Mouse (Mus musculus): Measurements from ENCODE around the gene Gm49510.
A peak's percentile ranks its signal among the peaks of the same experiment; 100 is the strongest.
"Not testable (repeated sequence)": the region's sequence is repeated elsewhere in the genome, so short reads cannot be mapped to it uniquely, and the experiment has no call there.

Gm49510 gene

DNA sequence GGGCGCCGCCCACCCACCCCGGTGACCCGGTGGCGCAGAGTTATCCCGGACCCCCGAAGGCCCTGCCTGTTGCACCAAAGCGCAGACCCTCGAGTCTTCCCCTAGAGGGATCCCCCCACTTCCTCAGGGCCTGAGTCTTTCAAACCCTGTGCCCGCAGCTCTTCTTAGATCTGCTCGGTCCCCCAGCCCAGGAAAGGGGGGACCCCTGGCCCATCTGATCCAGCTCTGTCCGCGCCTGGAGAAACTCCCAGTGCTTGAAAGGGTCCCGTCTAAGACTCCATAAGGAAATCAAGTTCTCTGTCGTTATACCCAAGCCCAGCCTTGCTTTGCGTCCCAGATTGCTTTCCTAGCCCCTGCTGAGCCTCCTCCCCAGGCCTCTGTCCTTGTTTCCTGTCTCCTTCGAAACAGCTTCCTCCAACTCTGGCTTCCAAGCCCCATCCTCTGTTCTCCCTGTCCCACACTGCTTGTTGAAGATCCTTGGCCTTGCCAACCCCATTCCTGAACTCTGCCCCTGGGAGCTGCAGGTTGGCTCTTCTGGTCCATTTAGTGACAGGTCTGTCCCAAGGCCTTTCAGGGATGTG, 21.6 kb upstream of the Gm49510 start:
- DNase-seq (ENCODE audit: low spot score in 2 of 2), result no peak

DNA sequence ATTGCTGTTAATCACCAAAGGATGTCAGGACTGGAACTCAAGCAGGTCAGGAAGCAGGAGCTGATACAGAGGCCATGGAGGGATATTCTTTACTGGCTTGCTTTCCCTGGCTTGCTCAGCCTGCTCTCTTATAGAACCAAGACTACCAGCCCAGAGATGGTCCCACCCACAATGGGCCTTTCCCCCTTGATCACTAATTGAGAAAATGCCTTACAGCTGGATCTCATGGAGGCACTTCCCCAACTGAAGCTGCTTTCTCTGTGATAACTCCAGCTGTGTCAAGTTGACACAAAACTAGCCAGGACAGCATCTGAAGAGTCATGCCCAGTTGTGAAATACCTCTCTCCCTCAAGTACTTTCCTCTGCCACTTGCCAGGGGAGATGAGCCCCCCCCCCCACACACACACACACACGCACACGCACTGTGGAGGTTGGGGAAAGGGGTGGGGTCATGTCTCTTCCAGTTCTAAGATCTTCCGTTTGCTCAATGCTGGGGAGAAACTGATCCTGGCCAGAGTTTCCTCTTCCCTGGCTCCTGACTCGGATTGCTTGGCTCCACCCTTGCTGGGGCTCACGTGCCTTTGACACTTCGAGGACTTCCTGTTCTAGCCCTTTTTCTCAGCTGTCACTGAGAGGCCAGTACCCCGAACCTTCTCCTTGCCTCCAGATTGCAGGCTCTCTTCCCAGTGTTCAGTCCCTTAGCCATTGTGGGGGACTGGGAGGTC, 20.5 kb upstream of the Gm49510 start:
- DNase-seq (ENCODE audit: low spot score in 2 of 2), result not testable (repeated sequence)

DNA sequence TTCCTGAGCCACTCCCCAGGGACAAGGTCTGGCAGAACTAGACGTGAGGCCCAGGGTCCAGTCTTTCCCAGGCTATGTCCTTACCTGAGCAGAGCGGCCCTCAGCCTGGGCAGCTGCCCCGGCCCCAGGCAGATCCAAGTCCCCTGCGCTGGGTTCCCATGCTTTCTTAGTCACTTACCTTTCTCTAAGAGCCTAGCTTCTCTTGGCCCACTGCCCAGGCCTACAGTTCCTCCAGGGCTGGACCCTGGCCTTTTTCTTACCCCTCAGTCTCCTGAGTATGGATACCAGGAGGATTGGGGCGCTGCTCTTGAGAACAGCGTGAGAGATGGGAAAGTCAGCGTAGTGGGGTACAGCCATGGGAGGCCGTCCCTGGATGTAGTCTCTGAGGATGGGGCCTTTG, 19.0 kb upstream of the Gm49510 start:
- no peak for DNase-seq (ENCODE audit: low spot score in 2 of 2)

DNA sequence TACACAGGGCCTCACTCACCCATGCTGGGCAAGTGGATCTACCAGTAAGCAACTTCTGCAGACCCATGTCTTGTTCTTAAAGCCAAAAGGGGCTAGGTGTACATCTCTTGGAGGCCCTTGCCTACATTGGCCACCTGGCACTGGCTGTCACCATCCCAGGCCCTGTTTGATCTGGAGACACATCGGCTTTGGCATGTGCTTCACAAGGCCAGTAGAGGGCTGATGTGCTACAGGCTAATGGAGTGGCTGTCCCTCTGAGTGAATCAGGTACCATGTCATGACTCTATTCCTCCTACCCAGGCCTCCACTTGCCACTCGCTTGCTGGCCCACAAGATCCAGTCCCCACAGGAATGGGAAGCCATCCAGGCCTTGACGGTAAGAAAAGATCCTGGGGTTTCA, 17.6 kb upstream of the Gm49510 start:
- DNase-seq (ENCODE audit: low spot score in 2 of 2), result no peak

DNA sequence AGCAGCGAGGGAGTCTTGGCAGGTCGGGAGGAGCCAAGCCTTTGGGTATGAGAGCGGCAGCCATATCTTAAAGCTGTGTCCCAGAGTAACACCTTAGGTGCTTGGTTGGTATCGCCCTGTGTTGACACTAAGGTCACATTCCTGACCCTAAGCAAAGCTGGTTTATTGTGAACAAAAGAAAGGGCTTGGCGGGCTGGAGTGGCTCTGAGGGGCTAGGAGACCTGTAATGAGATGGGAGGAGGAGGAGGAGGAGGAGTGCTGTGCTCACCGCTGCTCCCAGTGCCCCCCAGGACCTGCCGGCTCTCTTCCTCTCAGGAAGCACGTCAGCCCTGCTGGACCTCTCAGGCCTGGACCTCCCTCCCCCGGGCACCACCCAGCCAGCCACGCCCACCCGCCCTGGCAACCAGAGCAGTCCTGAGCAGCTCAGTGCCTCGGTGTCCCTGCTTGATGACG, 10.0 kb upstream of the Gm49510 start:
- DNase-seq (ENCODE audit: low spot score in 2 of 2), result no peak

DNA sequence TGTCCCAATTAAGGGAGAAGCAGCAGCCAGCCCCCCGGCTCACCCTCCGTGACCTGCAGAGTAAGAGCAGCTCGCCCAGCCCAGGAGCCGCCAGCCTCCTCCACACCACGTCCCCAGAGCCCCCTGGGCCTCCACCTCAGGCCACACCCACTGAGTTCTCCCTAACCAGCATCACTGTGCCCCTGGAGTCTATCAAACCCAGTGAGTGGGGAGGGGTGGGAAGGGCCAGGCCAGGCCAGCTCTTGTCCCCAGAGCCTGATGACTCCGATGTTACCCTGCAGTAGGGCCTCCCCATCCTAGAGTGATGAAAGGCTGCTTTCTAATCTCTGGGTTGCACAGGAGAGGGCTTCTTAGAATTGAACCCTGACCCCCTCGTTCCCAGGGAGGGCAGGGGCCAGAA, 7.0 kb upstream of the Gm49510 start:
- no peak for DNase-seq (ENCODE audit: low spot score in 2 of 2)

DNA sequence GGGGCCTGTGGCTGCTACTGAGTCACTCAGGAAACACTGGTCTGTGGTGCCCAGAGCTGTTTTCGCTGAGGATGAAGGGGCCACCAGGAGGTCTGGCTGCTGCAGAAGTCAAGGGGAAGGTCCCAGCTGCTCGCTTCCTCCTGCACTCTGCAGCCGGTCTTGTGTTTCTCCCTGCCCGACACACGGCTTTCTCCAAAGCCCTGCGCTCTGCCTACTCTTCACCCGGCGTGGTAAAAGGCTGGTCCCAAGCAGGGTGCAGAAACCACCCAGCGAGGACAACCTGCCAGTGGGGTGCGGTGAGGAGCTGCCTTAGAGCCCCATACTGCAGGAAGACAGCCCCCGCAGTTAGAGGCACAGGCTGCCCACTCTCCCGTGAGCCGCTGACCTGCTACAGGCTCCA, 4.7 kb upstream of the Gm49510 start:
- no peak for DNase-seq (ENCODE audit: low spot score in 2 of 2)

DNA sequence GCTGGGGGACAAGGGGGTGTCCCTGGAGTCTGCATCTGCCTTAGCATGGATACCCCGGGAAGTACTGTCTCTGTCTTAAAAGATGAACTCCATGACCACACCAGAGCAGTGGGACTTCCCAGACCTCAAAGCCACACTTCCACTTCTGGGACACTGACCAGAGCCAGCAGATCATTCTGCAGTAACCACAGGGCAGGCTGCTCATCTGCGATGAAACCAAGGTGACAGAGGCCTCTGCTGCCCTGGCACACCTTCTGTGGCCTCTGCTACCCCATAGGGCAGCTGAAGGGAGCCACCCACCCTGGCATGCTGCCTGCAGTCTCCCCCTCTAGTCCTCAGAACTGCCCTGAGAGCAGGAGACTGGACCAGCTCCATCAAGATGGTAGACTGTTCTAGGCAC, 3.7 kb upstream of the Gm49510 start:
- no peak for DNase-seq (ENCODE audit: low spot score in 2 of 2)

DNA sequence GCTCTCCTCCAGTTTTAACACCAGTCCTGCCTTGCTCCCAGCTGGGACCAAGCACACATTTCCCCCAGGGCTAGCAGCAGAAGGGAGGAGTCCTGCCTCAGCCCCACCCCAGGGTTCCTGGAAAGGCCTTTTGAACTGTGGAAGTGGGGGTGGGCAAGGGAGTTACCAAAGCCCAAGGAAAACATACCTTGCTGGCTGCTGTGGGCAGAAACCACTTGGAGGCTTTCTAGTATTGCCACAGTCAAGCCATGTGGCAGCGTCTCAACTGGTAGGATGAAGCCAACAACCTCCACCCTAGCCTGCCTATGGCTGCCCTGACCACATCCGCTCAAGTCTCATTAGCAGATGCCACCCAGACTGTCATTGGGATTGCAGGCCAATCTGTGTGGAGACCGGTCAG, 3.3 kb upstream of the Gm49510 start:
- no peak for DNase-seq (ENCODE audit: low spot score in 2 of 2)

DNA sequence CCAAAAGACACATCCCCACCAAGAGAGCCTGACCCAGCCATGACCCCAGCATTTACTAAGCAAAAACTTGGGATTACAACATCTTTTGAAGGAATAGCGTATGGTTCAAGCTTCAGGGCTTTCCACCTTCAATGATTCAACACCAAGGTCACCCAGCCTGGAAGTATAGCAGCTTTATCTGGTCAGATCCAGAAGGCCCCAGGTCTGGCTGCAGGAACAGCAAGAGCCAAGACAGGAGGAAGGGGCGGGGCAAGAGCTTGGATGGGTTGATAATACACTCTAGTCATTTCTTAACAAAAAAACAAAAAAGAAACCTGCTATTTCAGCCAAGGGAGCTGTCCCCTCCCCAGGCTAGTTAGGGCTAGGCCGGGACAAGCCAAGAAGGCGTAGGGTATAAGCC, 2.0 kb upstream of the Gm49510 start:
- no peak for DNase-seq (ENCODE audit: low spot score in 2 of 2)

DNA sequence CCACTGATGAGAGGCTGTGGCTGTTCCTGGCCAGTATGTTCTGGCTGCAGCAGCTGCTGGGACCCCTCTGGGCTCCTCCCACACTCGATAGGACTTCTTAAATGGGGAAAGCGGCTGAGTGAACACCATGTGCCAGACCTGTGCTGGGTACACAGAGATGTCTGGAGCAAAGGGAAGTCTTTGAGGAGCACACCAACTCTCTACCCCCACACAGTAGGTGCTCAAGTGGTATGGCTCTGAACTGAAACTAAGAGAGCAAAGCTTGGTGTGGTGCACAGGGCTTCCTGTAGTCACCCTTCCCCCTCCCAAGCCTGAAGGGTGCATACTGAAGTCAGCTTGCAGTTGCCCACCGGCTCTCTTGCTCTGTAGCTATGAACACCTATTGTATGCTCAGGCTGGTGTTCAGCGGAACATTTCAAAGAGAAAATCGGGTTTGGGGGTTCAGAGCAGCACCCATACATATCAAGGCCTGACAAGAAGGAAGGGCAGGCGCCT, 913 bp upstream of the Gm49510 start:
- no peak for DNase-seq (ENCODE audit: low spot score in 2 of 2)

DNA sequence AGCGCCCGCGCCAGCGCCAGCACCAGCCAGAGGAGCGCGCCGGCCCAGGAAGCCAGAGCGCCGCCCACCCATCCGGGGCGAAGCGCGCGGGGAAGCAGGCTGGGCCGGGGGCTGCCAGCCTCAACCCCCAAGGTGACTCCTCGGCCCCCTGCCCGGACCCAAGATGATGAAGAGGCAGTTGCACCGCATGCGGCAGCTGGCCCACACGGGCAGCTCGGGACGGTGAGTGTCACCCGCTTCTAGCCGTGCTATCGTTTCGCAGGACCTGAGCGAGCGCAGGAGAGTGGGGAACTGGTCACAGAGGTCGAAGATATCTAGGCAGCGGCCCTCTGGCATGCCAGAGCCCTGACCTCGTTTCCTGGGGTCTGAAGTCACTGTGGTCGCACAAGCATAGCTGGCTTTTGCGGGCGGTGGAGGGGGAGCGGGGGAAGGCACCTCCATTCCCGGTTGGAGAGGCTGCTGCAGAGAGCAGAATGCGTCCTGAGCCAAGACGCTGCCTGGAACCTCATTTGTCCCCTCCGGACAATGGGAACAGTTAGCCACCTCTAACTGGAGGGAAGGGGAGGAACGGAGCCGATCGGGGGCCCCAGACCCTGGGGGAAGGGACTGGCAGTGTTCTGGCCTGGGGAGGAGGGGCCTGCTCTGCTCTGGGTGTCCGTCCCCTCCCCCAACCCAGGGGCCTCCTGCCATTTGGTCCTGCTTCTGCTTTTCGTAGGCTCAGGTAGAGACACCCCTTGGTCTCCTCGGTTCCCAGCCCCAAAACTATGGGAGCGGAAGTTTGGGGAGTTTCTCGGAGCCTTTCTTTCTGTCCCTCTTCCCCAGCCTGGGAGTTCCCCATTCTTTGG, 495 bp downstream of the Gm49510 start, which contains the start of gene Sh3bp1:
Gene Sh3bp1, plus strand, starts transcription at position 29 of the 845 bp plus-strand sequence.
- no peak for DNase-seq (ENCODE audit: low spot score in 2 of 2)

DNA sequence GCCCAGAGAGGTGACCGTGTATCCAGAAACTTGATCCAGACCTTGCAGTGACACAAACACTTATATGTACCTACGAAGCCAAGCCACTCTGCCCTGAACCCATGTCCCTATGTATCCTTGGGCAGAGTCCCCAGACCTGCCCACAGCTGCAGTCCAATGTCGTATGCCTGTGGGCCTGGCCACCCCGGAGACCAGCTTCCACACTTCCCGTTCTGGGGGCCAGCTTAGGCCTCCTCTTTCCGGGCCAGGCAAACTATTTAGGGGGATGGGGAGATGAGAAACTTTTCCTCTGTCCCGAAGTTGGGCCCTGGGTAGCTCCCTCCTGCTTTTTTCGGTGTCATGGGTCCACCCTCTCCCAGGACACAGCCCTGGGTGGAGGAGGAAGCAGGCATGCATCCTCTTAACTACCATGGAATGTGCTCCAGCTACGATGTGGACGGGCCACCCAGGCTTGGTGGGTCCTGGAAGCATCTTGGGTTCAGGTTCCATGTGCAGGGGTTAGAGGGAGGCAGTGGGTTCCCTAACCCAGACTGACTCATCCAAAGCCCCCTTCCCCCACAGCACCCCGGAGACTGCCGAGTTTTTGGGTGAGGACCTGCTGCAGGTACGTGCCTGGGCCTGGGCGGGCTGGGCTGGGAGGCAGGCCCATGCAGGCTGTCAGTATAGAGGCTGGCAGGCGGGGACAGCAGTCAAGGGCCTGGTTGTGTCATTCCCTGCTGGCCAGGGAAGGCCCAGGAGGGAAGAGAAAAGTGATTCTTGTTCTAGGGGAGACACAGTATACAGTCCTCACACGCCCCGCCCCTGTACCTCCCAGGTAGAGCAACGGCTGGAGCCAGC, 1.3 kb downstream of the Gm49510 start:
- DNase-seq (ENCODE audit: low spot score in 2 of 2), result no peak

DNA sequence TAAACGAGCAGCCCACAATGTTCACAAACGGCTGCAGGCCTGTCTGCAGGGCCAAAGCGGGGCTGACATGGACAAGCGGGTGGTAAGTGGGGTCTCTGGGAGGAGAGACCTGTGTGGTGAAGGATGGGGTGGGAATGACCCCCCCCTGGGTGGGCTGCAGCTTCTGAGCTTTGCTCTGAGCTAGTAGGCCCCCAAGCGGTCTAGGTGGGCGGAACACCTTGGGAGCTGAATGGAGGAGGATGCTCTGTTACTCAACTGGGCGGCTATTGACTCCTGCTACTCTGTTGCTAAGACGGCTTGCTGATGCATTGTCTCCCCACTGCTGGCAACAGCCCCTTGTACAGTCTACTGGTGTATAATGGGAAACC, 1.9 kb downstream of the Gm49510 start:
- DNase-seq (ENCODE audit: low spot score in 2 of 2), result no peak

DNA sequence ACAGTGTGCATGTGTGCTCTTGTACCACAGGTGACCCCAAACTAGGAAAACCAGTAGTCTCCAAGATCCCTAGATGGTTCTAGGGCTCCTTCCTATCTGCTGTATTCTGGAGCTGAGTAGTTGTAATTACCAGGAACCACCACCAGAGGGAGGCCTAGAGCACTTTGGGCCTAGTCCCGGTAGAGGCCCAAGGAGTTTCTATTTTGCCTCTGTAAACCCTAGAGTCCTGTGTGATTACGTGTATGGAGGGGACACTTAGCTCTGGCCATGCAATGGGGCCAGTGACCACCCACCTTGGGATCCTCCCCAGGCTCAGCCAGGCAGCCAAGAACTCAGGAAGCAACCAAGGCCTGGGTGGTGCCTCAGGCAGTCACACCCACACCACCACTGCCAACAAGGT, 3.8 kb downstream of the Gm49510 start:
- DNase-seq (ENCODE audit: low spot score in 2 of 2), result peak; percentile 59 to 87

DNA sequence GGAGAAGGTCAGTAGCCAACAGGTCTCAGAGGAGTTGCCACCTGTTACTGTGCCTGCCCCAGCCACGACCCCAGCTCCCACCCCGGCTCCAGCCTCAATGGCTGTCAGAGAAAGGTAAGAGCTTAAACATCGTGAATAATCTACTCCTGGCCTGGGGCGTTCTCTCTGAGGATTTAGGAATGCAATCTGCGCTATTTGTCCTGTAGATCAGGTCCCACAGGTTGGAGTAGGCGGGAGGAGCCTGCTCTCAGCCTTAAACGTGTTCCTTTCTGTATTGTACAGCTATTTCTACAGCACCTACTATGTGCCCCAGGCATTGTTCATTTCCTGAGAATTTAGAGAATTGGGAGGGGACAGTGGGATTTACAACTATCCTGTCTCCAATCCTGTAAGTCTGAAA, 8.9 kb downstream of the Gm49510 start:
- DNase-seq (ENCODE audit: low spot score in 2 of 2), result no peak

DNA sequence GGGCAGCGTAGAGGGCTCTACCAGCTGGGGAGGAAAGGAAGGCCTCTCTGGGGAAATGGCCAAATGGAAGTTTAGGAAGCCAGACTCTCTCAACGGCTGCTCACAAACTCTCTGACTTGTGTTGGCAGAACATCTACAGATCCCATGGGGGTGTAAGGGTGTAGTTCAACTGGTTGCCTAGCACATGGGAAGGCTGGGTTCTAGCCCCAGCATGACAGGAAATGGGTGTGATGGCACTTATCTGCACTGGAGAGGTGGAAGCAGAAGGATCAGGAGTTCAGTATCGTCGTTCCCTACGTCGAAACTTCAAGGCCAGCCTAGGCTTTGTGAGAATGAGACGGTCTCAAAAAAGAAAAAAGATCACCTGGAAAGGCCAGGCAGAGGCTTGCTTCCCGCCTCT, 9.5 kb downstream of the Gm49510 start:
- no peak for DNase-seq (ENCODE audit: low spot score in 2 of 2)

DNA sequence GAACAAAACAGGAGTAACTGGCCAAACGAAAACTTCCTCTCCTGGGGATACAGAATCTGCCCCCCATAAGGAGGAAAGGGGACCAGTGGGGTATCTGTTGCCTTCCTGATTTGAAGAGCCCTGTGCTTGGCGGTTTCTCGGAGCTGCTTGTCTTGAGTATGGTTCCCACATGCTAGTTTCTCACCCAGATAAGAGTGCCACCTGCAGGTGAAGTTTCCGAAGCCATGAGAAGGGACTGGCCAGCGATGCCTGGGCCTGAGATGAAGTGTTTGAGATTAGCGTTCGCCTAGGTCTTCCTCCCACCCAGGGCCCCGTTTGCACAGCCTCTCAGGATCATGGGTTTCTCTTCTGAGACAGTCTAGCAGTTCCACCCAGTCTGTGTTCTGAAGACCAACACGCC, 12.6 kb downstream of the Gm49510 start:
- DNase-seq (ENCODE audit: low spot score in 2 of 2), result peak in 1 of 2 experiments; percentile 42

DNA sequence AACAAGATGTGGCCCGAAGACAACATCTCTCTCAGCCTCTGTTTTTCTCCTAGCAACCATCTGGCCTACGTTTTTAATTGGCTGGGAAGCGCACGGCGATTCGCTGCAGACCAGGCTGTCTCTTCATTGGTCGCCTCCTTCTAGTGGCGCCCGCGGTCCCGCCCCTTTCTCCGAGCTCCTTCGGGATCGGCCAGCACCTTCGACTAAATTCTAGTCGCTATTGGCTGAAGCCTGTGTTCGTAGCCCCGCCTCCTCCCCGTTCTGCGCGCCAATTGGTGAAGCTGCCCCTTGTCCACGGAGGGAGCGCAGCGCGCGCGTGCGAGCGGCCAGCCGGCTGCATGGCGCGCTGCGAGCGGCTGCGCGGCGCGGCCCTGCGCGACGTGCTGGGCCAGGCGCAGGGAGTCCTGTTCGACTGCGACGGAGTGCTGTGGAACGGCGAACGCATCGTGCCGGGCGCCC, 14.2 kb downstream of the Gm49510 start, which contains the start of gene Pdxp:
Gene Pdxp, plus strand, starts transcription at position 288 of the 459 bp plus-strand sequence.
- DNase-seq (ENCODE audit: low spot score in 2 of 2), result peak; percentile 90 to 97

DNA sequence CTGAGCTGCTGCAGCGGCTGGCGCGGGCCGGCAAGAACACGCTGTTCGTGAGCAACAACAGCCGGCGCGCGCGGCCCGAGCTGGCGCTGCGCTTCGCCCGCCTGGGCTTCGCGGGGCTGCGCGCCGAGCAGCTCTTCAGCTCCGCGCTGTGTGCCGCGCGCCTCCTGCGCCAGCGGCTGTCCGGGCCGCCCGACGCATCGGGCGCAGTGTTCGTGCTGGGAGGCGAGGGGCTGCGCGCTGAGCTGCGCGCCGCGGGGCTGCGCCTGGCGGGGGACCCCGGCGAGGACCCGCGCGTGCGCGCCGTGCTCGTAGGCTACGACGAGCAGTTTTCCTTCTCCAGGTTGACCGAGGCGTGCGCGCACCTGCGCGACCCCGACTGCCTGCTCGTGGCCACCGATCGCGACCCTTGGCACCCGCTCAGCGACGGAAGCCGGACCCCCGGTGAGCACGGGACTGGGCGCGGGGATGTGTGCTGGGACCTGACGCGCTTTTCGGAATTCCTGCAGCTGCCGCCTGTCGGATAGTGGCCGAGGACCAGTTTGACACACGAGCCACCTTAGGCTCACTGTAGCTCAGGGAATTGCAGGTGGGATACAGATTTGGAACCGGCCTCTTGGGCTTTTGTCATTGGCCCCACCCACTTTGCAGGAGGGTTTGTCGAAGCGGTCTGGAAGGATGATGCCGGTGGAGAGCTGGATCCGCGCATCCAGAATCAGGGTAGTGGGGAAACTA, 14.8 kb downstream of the Gm49510 start:
- DNase-seq (ENCODE audit: low spot score in 2 of 2), result peak; percentile 58 to 64
